Mouse (Mus musculus) cortical plate, adult 2 months (tissue): ENCODE data around the gene Atoh8.

ENCODE experiments used
- CTCF ChIP-seq: fragments of 200-500 bp; IDR thresholded peaks from 2 replicates; pipeline ENCODE4 v1.5.1; 2011; ENCODE audit warnings: mild to moderate bottlenecking, control low read depth, low read length; ENCODE audit not compliant: insufficient read depth; ENCODE audit errors: extremely low read depth
- POLR2A ChIP-seq: fragments of 200-500 bp; IDR thresholded peaks from 2 replicates; pipeline ENCODE4 v1.6.1; 2011; ENCODE audit warnings: mild to moderate bottlenecking, low read length, control low read depth; ENCODE audit not compliant: insufficient read depth; ENCODE audit errors: extremely low read depth

- no peak for TF ChIP-seq CTCF
- no peak for TF ChIP-seq POLR2A
Observed at GRCm38 (mm10) chr6:72259474-72259873, 24.1 kb upstream of the Atoh8 start.
